Mouse (Mus musculus) CH12.LX (cell line): ENCODE results near the gene Fcgr4. TPM values are rescaled to one million over a fixed set of nuclear protein-coding genes. Genes with fewer than 3 reads are reported as not detected.
"Not testable (repeated sequence)": the region's sequence is repeated elsewhere in the genome, so short reads cannot be mapped to it uniquely, and the experiment has no call there.

ENCODE experiments used
- DNase-seq: peaks from one replicate; pipeline ENCODE4 v3.0.0-alpha.2; 2013; ENCODE audit errors: extremely low read depth
- H3K27ac ChIP-seq: 2 replicates; pipeline ENCODE4 v1.5.1; 2012; ENCODE audit warnings: low read depth, mild to moderate bottlenecking, control low read depth, moderate library complexity; ENCODE audit not compliant: insufficient read depth
- H3K27me3 ChIP-seq: replicated peaks from 2 replicates; pipeline ENCODE3; 2012; ENCODE audit warnings: inconsistent platforms
- H3K36me3 ChIP-seq, 2 experiments: replicated peaks in 1 of 2; 2 replicates each; pipeline versions ENCODE3 to v1.6.1; 2012; ENCODE audit warnings: inconsistent platforms in 1 of 2, low read length in 1 of 2, mild to moderate bottlenecking in 1 of 2, mixed read lengths in 1 of 2, moderate library complexity in 1 of 2; ENCODE audit not compliant: control insufficient read depth in 1 of 2, insufficient read depth in 1 of 2
- H3K4me1 ChIP-seq, 2 experiments: 2 replicates each; pipeline ENCODE4 v1.6.1; 2012; ENCODE audit warnings: inconsistent platforms in 1 of 2, moderate library complexity in 1 of 2; ENCODE audit not compliant: insufficient read depth in 2 of 2, control insufficient read depth in 1 of 2
- H3K4me2 ChIP-seq: 2 replicates; pipeline ENCODE4 v1.6.1; 2012; ENCODE audit warnings: low read depth, mild to moderate bottlenecking, control low read depth; ENCODE audit not compliant: poor library complexity, insufficient read depth, severe bottlenecking
- H3K4me3 ChIP-seq, 3 experiments: fragments of 150-350 bp in 1 of 3; sonication (generic) in 1 of 3; replicated peaks in 1 of 3; 2 replicates each; pipeline versions ENCODE3 to v1.5.1; 2011 to 2012; ENCODE audit warnings: low read depth in 2 of 3, low read length in 2 of 3, mild to moderate bottlenecking in 2 of 3, moderate library complexity in 2 of 3, control low read depth in 1 of 3, improper control_type of control experiment in 1 of 3, inconsistent platforms in 1 of 3, mixed read lengths in 1 of 3; ENCODE audit not compliant: poor library complexity in 1 of 3
- H3K79me2 ChIP-seq: replicated peaks from 2 replicates; pipeline ENCODE4 v1.6.1; 2012; ENCODE audit warnings: mild to moderate bottlenecking, moderate library complexity; ENCODE audit not compliant: control insufficient read depth, poor library complexity, insufficient read depth, severe bottlenecking; ENCODE audit errors: extremely low read depth
- H3K9ac ChIP-seq: 2 replicates; pipeline ENCODE4 v1.6.1; 2012; ENCODE audit warnings: low read depth, mild to moderate bottlenecking, control low read depth, moderate library complexity; ENCODE audit not compliant: insufficient read depth
- H3K9me3 ChIP-seq: replicated peaks from 2 replicates; pipeline ENCODE3; 2012; ENCODE audit warnings: low read length, inconsistent platforms, mixed read lengths
- dilution Hi-C: fragments of 300-500 bp; cut with MboI; formaldehyde crosslinking; loops from 2 replicates; pipeline ENCODE4 v1.14.3; 2020; ENCODE audit warnings: low sequenced_read_pairs; ENCODE audit not compliant: extremely low pct_unique_long_range_greater_than_20kb, extremely low pct_ligation_motif_present
- in situ Hi-C: fragments of 300-500 bp; cut with MboI; formaldehyde crosslinking; loops from 3 replicates; pipeline ENCODE4 v1.14.3; 2019; ENCODE audit warnings: low sequenced_read_pairs, low pct_ligation_motif_present, low pct_unique_long_range_greater_than_20kb, mixed read lengths
- polyA plus RNA-seq: library from polyadenylated mRNA; unstranded; fragments of >175 nt; gene quantifications from 2 replicates; pipeline ENCODE4 v1.2.1, GENCODE M21; 2012; ENCODE audit warnings: low read depth; ENCODE audit not compliant: insufficient read length
- total RNA-seq, 2 experiments: library from RNA; depleted of rRNA; stranded (reverse); fragments of 300-350 nt in 1 of 2; fragments of >200 nt in 1 of 2; gene quantifications; 2 replicates each; pipeline ENCODE4 v1.2.3; 2012 to 2014

Gene Fcgr4
- total and polyA plus RNA-seq, 3 experiments, result 41.8 to 56.8 (median 52.8) TPM

GRCm38 (mm10) chr1:171078419-171078818 lies 59.7 kb downstream of the Fcgr4 start:
- H3K27ac ChIP-seq, H3K27me3 ChIP-seq, H3K4me1 ChIP-seq, H3K79me2 ChIP-seq, dilution Hi-C loops, DNase-seq, H3K4me3 ChIP-seq, H3K4me2 ChIP-seq, H3K9ac ChIP-seq, H3K9me3 ChIP-seq, H3K36me3 ChIP-seq, in situ Hi-C loops: not testable (repeated sequence)

GRCm38 (mm10) chr1:171079345-171079744 lies 60.6 kb downstream of the Fcgr4 start:
- dilution Hi-C loops, in situ Hi-C loops, H3K9ac ChIP-seq: not testable (repeated sequence)

More at GRCm38 (mm10) chr1:171079345-171079744, 60.6 kb downstream of the Fcgr4 start:
- not testable (repeated sequence) for H3K27me3 ChIP-seq, H3K36me3 ChIP-seq, H3K9me3 ChIP-seq, H3K4me3 ChIP-seq, H3K79me2 ChIP-seq, H3K27ac ChIP-seq, DNase-seq, H3K4me2 ChIP-seq, H3K4me1 ChIP-seq

Other genes starting within 250 kb of the Fcgr4 start
- gene Atf6, start 151.1 kb upstream of the Fcgr4 start, total RNA-seq (2012; rRNA removed), result 35.3 and 37.6 TPM in 2 replicates
- gene Atf6, start 151.1 kb upstream of the Fcgr4 start, total RNA-seq (2014; rRNA removed), result 33.8 and 35.9 TPM in 2 replicates
- gene Atf6, start 151.1 kb upstream of the Fcgr4 start, polyA plus RNA-seq, result 42.7 and 47.0 TPM in 2 replicates
- gene Gm26620, start 133.9 kb upstream of the Fcgr4 start, total RNA-seq (2012; rRNA removed), result 4.2 and 5.7 TPM in 2 replicates
- gene Gm26620, start 133.9 kb upstream of the Fcgr4 start, total RNA-seq (2014; rRNA removed), result 0.52 and 0.99 TPM in 2 replicates
- 1.2 and 1.9 TPM in 2 replicates for gene Gm26620, start 133.9 kb upstream of the Fcgr4 start, polyA plus RNA-seq
- gene Dusp12, start 133.4 kb upstream of the Fcgr4 start, total RNA-seq (2012; rRNA removed), result 30.9 and 37.2 TPM in 2 replicates
- 41.7 and 49.4 TPM in 2 replicates for gene Dusp12, start 133.4 kb upstream of the Fcgr4 start, total RNA-seq (2014; rRNA removed)
- 30.4 and 36.5 TPM in 2 replicates for gene Dusp12, start 133.4 kb upstream of the Fcgr4 start, polyA plus RNA-seq
- gene Fcrlb, start 106.0 kb upstream of the Fcgr4 start, total RNA-seq (2012; rRNA removed), result not detected in 2 replicates
- not detected in 2 replicates for gene Fcrlb, start 106.0 kb upstream of the Fcgr4 start, total RNA-seq (2014; rRNA removed)
- gene Fcrlb, start 106.0 kb upstream of the Fcgr4 start, polyA plus RNA-seq, result not detected in 2 replicates
- 10.6 and 18.5 TPM in 2 replicates for gene Fcrla, start 91.3 kb upstream of the Fcgr4 start, total RNA-seq (2012; rRNA removed)
- gene Fcrla, start 91.3 kb upstream of the Fcgr4 start, total RNA-seq (2014; rRNA removed), result 30.6 and 34.8 TPM in 2 replicates
- 15.4 and 17.7 TPM in 2 replicates for gene Fcrla, start 91.3 kb upstream of the Fcgr4 start, polyA plus RNA-seq
- 20.2 and 31.8 TPM in 2 replicates for gene Fcgr2b, start 42.4 kb upstream of the Fcgr4 start, total RNA-seq (2012; rRNA removed)
- gene Fcgr2b, start 42.4 kb upstream of the Fcgr4 start, total RNA-seq (2014; rRNA removed), result 29.5 and 31.1 TPM in 2 replicates
- 36.1 and 44.3 TPM in 2 replicates for gene Fcgr2b, start 42.4 kb upstream of the Fcgr4 start, polyA plus RNA-seq
- gene Fcgr3, start 46.0 kb downstream of the Fcgr4 start, total RNA-seq (2012; rRNA removed), result 4.3 and 8.5 TPM in 2 replicates
- 6.1 and 6.3 TPM in 2 replicates for gene Fcgr3, start 46.0 kb downstream of the Fcgr4 start, total RNA-seq (2014; rRNA removed)
- 2.6 and 3.7 TPM in 2 replicates for gene Fcgr3, start 46.0 kb downstream of the Fcgr4 start, polyA plus RNA-seq
- gene Cfap126, start 95.0 kb downstream of the Fcgr4 start, total RNA-seq (2012; rRNA removed), result 0.76 and 2.0 TPM in 2 replicates
- 0.43 and 0.79 TPM in 2 replicates for gene Cfap126, start 95.0 kb downstream of the Fcgr4 start, total RNA-seq (2014; rRNA removed)
- gene Cfap126, start 95.0 kb downstream of the Fcgr4 start, polyA plus RNA-seq, result 2.5 and 3.4 TPM in 2 replicates
- gene Sdhc, start 131.7 kb downstream of the Fcgr4 start, total RNA-seq (2012; rRNA removed), result 79.4 and 87.5 TPM in 2 replicates
- 178 and 205 TPM in 2 replicates for gene Sdhc, start 131.7 kb downstream of the Fcgr4 start, total RNA-seq (2014; rRNA removed)
- gene Sdhc, start 131.7 kb downstream of the Fcgr4 start, polyA plus RNA-seq, result 120 and 153 TPM in 2 replicates
- gene Mpz, start 131.8 kb downstream of the Fcgr4 start, total RNA-seq (2012; rRNA removed), result 0.04 and 0.21 TPM in 2 replicates
- gene Mpz, start 131.8 kb downstream of the Fcgr4 start, total RNA-seq (2014; rRNA removed), result not detected in 2 replicates
- 0.26 and 0.49 TPM in 2 replicates for gene Mpz, start 131.8 kb downstream of the Fcgr4 start, polyA plus RNA-seq
- gene Pcp4l1, start 177.3 kb downstream of the Fcgr4 start, total RNA-seq (2012; rRNA removed), result not detected in 2 replicates
- not detected in 2 replicates for gene Pcp4l1, start 177.3 kb downstream of the Fcgr4 start, total RNA-seq (2014; rRNA removed)
- gene Pcp4l1, start 177.3 kb downstream of the Fcgr4 start, polyA plus RNA-seq, result not detected in 2 replicates
- gene Nr1i3, start 195.1 kb downstream of the Fcgr4 start, total RNA-seq (2012; rRNA removed), result 1.2 and 1.6 TPM in 2 replicates
- not detected in 2 replicates for gene Nr1i3, start 195.1 kb downstream of the Fcgr4 start, total RNA-seq (2014; rRNA removed)
- 0.10 and 0.23 TPM in 2 replicates for gene Nr1i3, start 195.1 kb downstream of the Fcgr4 start, polyA plus RNA-seq
- 37.1 and 37.6 TPM in 2 replicates for gene Tomm40l, start 203.6 kb downstream of the Fcgr4 start, total RNA-seq (2012; rRNA removed)
- 34.4 and 36.0 TPM in 2 replicates for gene Tomm40l, start 203.6 kb downstream of the Fcgr4 start, total RNA-seq (2014; rRNA removed)
- gene Tomm40l, start 203.6 kb downstream of the Fcgr4 start, polyA plus RNA-seq, result 24.7 and 32.8 TPM in 2 replicates
- 5.3 and 6.2 TPM in 2 replicates for gene Apoa2, start 206.1 kb downstream of the Fcgr4 start, total RNA-seq (2012; rRNA removed)
- gene Apoa2, start 206.1 kb downstream of the Fcgr4 start, total RNA-seq (2014; rRNA removed), result 3.0 and 3.7 TPM in 2 replicates
- 3.1 and 4.9 TPM in 2 replicates for gene Apoa2, start 206.1 kb downstream of the Fcgr4 start, polyA plus RNA-seq
- 10.1 and 13.6 TPM in 2 replicates for gene Fcer1g, start 215.4 kb downstream of the Fcgr4 start, total RNA-seq (2012; rRNA removed)
- gene Fcer1g, start 215.4 kb downstream of the Fcgr4 start, total RNA-seq (2014; rRNA removed), result 22.7 and 31.3 TPM in 2 replicates
- 35.6 and 51.2 TPM in 2 replicates for gene Fcer1g, start 215.4 kb downstream of the Fcgr4 start, polyA plus RNA-seq
- gene Adamts4, start 231.5 kb downstream of the Fcgr4 start, total RNA-seq (2012; rRNA removed), result 0.13 and 0.25 TPM in 2 replicates
- 0.04 and 0.08 TPM in 2 replicates for gene Adamts4, start 231.5 kb downstream of the Fcgr4 start, total RNA-seq (2014; rRNA removed)
- 0.09 and 0.19 TPM in 2 replicates for gene Adamts4, start 231.5 kb downstream of the Fcgr4 start, polyA plus RNA-seq
- gene Ndufs2, start 232.5 kb downstream of the Fcgr4 start, total RNA-seq (2012; rRNA removed), result 244 and 265 TPM in 2 replicates
- gene Ndufs2, start 232.5 kb downstream of the Fcgr4 start, total RNA-seq (2014; rRNA removed), result 239 and 242 TPM in 2 replicates
- 242 and 264 TPM in 2 replicates for gene Ndufs2, start 232.5 kb downstream of the Fcgr4 start, polyA plus RNA-seq